Mouse (Mus musculus) MN1 (cell line): ENCODE results near the gene Hap1.

Experiments used
- DNase-seq: peaks from one replicate; pipeline ENCODE4 v3.0.0-alpha.2; 2016; ENCODE audit warnings: low spot score

Gene Hap1

GRCm38 (mm10) chr11:100355972-100356818 lies at the start of gene Hap1:
Gene Hap1, minus strand, starts transcription at chr11:100356128.
- peak; percentile 88 for DNase-seq

- DNase-seq = no peak
Observed at GRCm38 (mm10) chr11:100404456-100405074, 48.6 kb upstream of the Hap1 start.

- DNase-seq = no peak
Observed at GRCm38 (mm10) chr11:100403445-100404134, 47.7 kb upstream of the Hap1 start.

- DNase-seq = no peak
Observed at GRCm38 (mm10) chr11:100402682-100403081, 46.8 kb upstream of the Hap1 start.

- DNase-seq = peak; percentile 47
Observed at GRCm38 (mm10) chr11:100402240-100402639, 46.3 kb upstream of the Hap1 start.

GRCm38 (mm10) chr11:100400842-100401241 lies 44.9 kb upstream of the Hap1 start:
- DNase-seq = no peak

GRCm38 (mm10) chr11:100399727-100400538 lies 44.0 kb upstream of the Hap1 start:
- DNase-seq = no peak

GRCm38 (mm10) chr11:100399320-100399719 lies 43.4 kb upstream of the Hap1 start:
- DNase-seq = no peak

GRCm38 (mm10) chr11:100398517-100398916 lies 42.6 kb upstream of the Hap1 start:
- DNase-seq = no peak

GRCm38 (mm10) chr11:100397600-100398389 lies 41.9 kb upstream of the Hap1 start, which contains the start of gene Jup:
Gene Jup, minus strand, starts transcription at chr11:100397763.
- DNase-seq = peak; percentile 98

GRCm38 (mm10) chr11:100396886-100397599 lies 41.1 kb upstream of the Hap1 start:
- DNase-seq = no peak

GRCm38 (mm10) chr11:100395861-100396631 lies 40.1 kb upstream of the Hap1 start:
- peak; percentile 33 for DNase-seq

- peak; percentile 69 for DNase-seq
Observed at GRCm38 (mm10) chr11:100395200-100395599, 39.3 kb upstream of the Hap1 start.

- DNase-seq = no peak
Observed at GRCm38 (mm10) chr11:100394353-100395074, 38.6 kb upstream of the Hap1 start.

- peak; percentile 40 for DNase-seq
Observed at GRCm38 (mm10) chr11:100393733-100394132, 37.8 kb upstream of the Hap1 start.

GRCm38 (mm10) chr11:100392958-100393357 lies 37.0 kb upstream of the Hap1 start:
- no peak for DNase-seq

- DNase-seq = no peak
Observed at GRCm38 (mm10) chr11:100391884-100392345, 36.0 kb upstream of the Hap1 start.

GRCm38 (mm10) chr11:100391081-100391883 lies 35.4 kb upstream of the Hap1 start:
- DNase-seq = peak; percentile 89
